Mouse (Mus musculus) heart, adult 18-20 months (tissue): ENCODE data around the gene Chil5. TPM values are rescaled to one million over a fixed set of nuclear protein-coding genes. Genes with fewer than 3 reads are reported as not detected.
A peak's percentile ranks its signal among the peaks of the same experiment; 100 is the strongest.
"Not testable (repeated sequence)": the region's sequence is repeated elsewhere in the genome, so short reads cannot be mapped to it uniquely, and the experiment has no call there.

Experiments used
- DNase-seq, 2 experiments: peaks; one replicate each; pipeline ENCODE4 v3.0.0; 2021 to 2022; ENCODE audit warnings: mixed read lengths in 1 of 2
- long read RNA-seq, 2 experiments: library from polyadenylated mRNA; stranded (forward); transcript quantifications; one replicate each; pipeline ENCODE4 v2.0.0; 2021
- total RNA-seq, 2 experiments: library from RNA; stranded (reverse); gene quantifications; 2 replicates each; pipeline ENCODE4 v1.2.3; 2021

The Chil5 gene
- total RNA-seq: not detected
- long read RNA-seq, experiment 1: 0 reads
- long read RNA-seq, experiment 2: 0 reads

- DNase-seq: no peak
Observed at GRCm38 (mm10) chr3:106032781-106033180, at the start of gene Chil5. Chil5 (minus strand) TSS chr3:106032814.

- no peak for DNase-seq
Observed at GRCm38 (mm10) chr3:106074824-106075223, 42.2 kb upstream of the Chil5 start.

- DNase-seq: no peak
Observed at GRCm38 (mm10) chr3:106070994-106071393, 38.4 kb upstream of the Chil5 start.

- not testable (repeated sequence) for DNase-seq
Observed at GRCm38 (mm10) chr3:106067707-106068106, 35.1 kb upstream of the Chil5 start.

GRCm38 (mm10) chr3:106057966-106058365 lies 25.4 kb upstream of the Chil5 start:
- no peak for DNase-seq

GRCm38 (mm10) chr3:106051896-106052295 lies 19.3 kb upstream of the Chil5 start:
- no peak for DNase-seq

- no peak for DNase-seq
Observed at GRCm38 (mm10) chr3:106040306-106040705, 7.7 kb upstream of the Chil5 start.

GRCm38 (mm10) chr3:106024135-106024534 lies 8.5 kb downstream of the Chil5 start:
- no peak for DNase-seq

GRCm38 (mm10) chr3:106021840-106022239 lies 10.8 kb downstream of the Chil5 start:
- no peak for DNase-seq

- no peak for DNase-seq
Observed at GRCm38 (mm10) chr3:106014546-106014945, 18.1 kb downstream of the Chil5 start, which contains the start of gene Pifo. Pifo (minus strand) TSS chr3:106014646.

GRCm38 (mm10) chr3:106003360-106003759 lies 29.3 kb downstream of the Chil5 start:
- not testable (repeated sequence) for DNase-seq

- peak; percentile 6 to 16 for DNase-seq
Observed at GRCm38 (mm10) chr3:106001416-106002370, 30.9 kb downstream of the Chil5 start.

- no peak for DNase-seq
Observed at GRCm38 (mm10) chr3:106000707-106001375, 31.8 kb downstream of the Chil5 start.

GRCm38 (mm10) chr3:105994730-105995129 lies 37.9 kb downstream of the Chil5 start:
- DNase-seq: no peak

- DNase-seq: peak; percentile 27 to 79
Observed at GRCm38 (mm10) chr3:105991653-105992283, 40.8 kb downstream of the Chil5 start.

- DNase-seq: not testable (repeated sequence)
Observed at GRCm38 (mm10) chr3:105989611-105990010, 43.0 kb downstream of the Chil5 start.

- no peak for DNase-seq
Observed at GRCm38 (mm10) chr3:105974174-105974573, 58.4 kb downstream of the Chil5 start.

- no peak for DNase-seq
Observed at GRCm38 (mm10) chr3:105973411-105973810, 59.2 kb downstream of the Chil5 start, which contains the start of gene Ovgp1. Ovgp1 (plus strand) TSS chr3:105973711.

- DNase-seq: no peak
Observed at GRCm38 (mm10) chr3:105971831-105972446, 60.7 kb downstream of the Chil5 start.
